Mouse (Mus musculus): Measurements from ENCODE around the gene Trmo. TPM values are rescaled to one million over a fixed set of nuclear protein-coding genes. Genes with fewer than 3 reads are reported as not detected.

Gene Trmo
- polyA plus RNA-seq, 1 experiment from 2014 or later, result 10.0 TPM

GRCm38 (mm10) chr4:46367487-46367959 is 21.7 kb downstream of the Trmo start:
- Histone ChIP-seq H3K9ac (no peak overlapping the region), H3K4me3 (no peak overlapping the region), H3K27ac (no peak overlapping the region), H3K9me3 (no peaks in the 10 kb centered on the region), H3K36me3 (no peaks in the 10 kb centered on the region), H3K27me3 (peaks cover 55% of the 10 kb centered on the region), H3K4me1 (replicated peaks) (peaks cover 10% of the 10 kb centered on the region; the same call in 1 of the 2 replicates), H3K4me2 (peak overlapping the region; percentile 2; the same call in 1 of the 2 replicates)
- WGBS, result 20% methylated on average over 12 of the region's 12 CpGs
- ATAC-seq (ENCODE audit: low FRiP score), result no peak

GRCm38 (mm10) chr4:46364360-46364759 is 24.9 kb downstream of the Trmo start:
- no peak overlapping the region for H3K27ac ChIP-seq
- 88% methylated on average over 2 of the region's 2 CpGs for WGBS
- no peak overlapping the region for H3K4me3 ChIP-seq
- no peak overlapping the region for H3K4me2 ChIP-seq
- H3K4me1 ChIP-seq (replicated peaks), result peaks cover 7% of the 10 kb centered on the region; the same call in 1 of the 2 replicates
- H3K9me3 ChIP-seq, result no peaks in the 10 kb centered on the region
- H3K9ac ChIP-seq, result no peak overlapping the region
- peaks cover 38% of the 10 kb centered on the region for H3K27me3 ChIP-seq
- no peak for ATAC-seq (ENCODE audit: low FRiP score)
- no peaks in the 10 kb centered on the region for H3K36me3 ChIP-seq

- Histone ChIP-seq H3K27me3 (peaks cover 38% of the 10 kb centered on the region), H3K4me2 (no peak overlapping the region), H3K9me3 (no peaks in the 10 kb centered on the region), H3K27ac (no peak overlapping the region), H3K9ac (no peak overlapping the region), H3K36me3 (no peaks in the 10 kb centered on the region), H3K4me1 (replicated peaks) (no peaks in the 10 kb centered on the region), H3K4me3 (no peak overlapping the region)
- WGBS, result 78% methylated on average over 5 of the region's 5 CpGs
- no peak for ATAC-seq (ENCODE audit: low FRiP score)
Measured at GRCm38 (mm10) chr4:46361258-46361657, 28.0 kb downstream of the Trmo start.

- Histone ChIP-seq H3K9me3 (no peaks in the 10 kb centered on the region), H3K4me1 (replicated peaks) (no peaks in the 10 kb centered on the region), H3K4me2 (no peak overlapping the region), H3K27ac (no peak overlapping the region), H3K4me3 (no peak overlapping the region), H3K27me3 (peaks cover 44% of the 10 kb centered on the region), H3K36me3 (no peaks in the 10 kb centered on the region), H3K9ac (no peak overlapping the region)
- no peak for ATAC-seq (ENCODE audit: low FRiP score)
- whole genome bisulfite sequencing, result 78% methylated on average over 12 of the region's 12 CpGs
Measured at GRCm38 (mm10) chr4:46359539-46360253, 29.5 kb downstream of the Trmo start.

- H3K9me3 ChIP-seq, result no peaks in the 10 kb centered on the region
- no peak overlapping the region for H3K4me2 ChIP-seq
Measured at GRCm38 (mm10) chr4:46356351-46357133, 32.7 kb downstream of the Trmo start.

GRCm38 (mm10) chr4:46353045-46353444 is 36.2 kb downstream of the Trmo start:
- ATAC-seq (ENCODE audit: low FRiP score), result no peak
- Histone ChIP-seq H3K4me2 (no peak overlapping the region), H3K27me3 (peaks cover 94% of the 10 kb centered on the region), H3K36me3 (no peaks in the 10 kb centered on the region), H3K27ac (no peak overlapping the region), H3K4me1 (replicated peaks) (0 out of 2 replicates have a peak, but pooled peaks cover 6% of the 10 kb centered on the region), H3K9ac (no peak overlapping the region), H3K9me3 (no peaks in the 10 kb centered on the region), H3K4me3 (no peak overlapping the region)
- WGBS, result 7% methylated on average over 10 of the region's 10 CpGs

More at GRCm38 (mm10) chr4:46356351-46357133, 32.7 kb downstream of the Trmo start:
- Histone ChIP-seq H3K4me1 (replicated peaks) (0 out of 2 replicates have a peak, but pooled peaks cover 6% of the 10 kb centered on the region), H3K36me3 (no peaks in the 10 kb centered on the region), H3K4me3 (no peak overlapping the region), H3K27ac (no peak overlapping the region), H3K9ac (no peak overlapping the region), H3K27me3 (peaks cover 72% of the 10 kb centered on the region)
- no peak for ATAC-seq (ENCODE audit: low FRiP score)
- WGBS, result 54% methylated on average over 12 of the region's 12 CpGs

- H3K36me3 ChIP-seq, result no peaks in the 10 kb centered on the region
- H3K4me2 ChIP-seq, result no peak overlapping the region
- H3K9ac ChIP-seq, result no peak overlapping the region
- H3K4me1 ChIP-seq (replicated peaks), result peaks cover 8% of the 10 kb centered on the region
- H3K9me3 ChIP-seq, result no peaks in the 10 kb centered on the region
- no peak overlapping the region for H3K27ac ChIP-seq
- WGBS, result 40% methylated on average over 5 of the region's 5 CpGs
- no peak overlapping the region for H3K4me3 ChIP-seq
- peaks cover 96% of the 10 kb centered on the region for H3K27me3 ChIP-seq
- no peak for ATAC-seq (ENCODE audit: low FRiP score)
Measured at GRCm38 (mm10) chr4:46349530-46349929, 39.7 kb downstream of the Trmo start.

GRCm38 (mm10) chr4:46348897-46349296 is 40.3 kb downstream of the Trmo start:
- Histone ChIP-seq H3K27ac (no peak overlapping the region), H3K4me3 (no peak overlapping the region), H3K27me3 (peaks cover 99% of the 10 kb centered on the region), H3K4me1 (replicated peaks) (peaks cover 14% of the 10 kb centered on the region), H3K36me3 (no peaks in the 10 kb centered on the region), H3K9me3 (no peaks in the 10 kb centered on the region), H3K4me2 (no peak overlapping the region), H3K9ac (no peak overlapping the region)
- ATAC-seq (ENCODE audit: low FRiP score), result no peak
- WGBS, result 16% methylated on average over 9 of the region's 9 CpGs

GRCm38 (mm10) chr4:46347580-46348515 is 41.4 kb downstream of the Trmo start:
- Histone ChIP-seq H3K36me3 (no peaks in the 10 kb centered on the region), H3K4me1 (replicated peaks) (peaks cover 15% of the 10 kb centered on the region), H3K9ac (no peak overlapping the region), H3K9me3 (no peaks in the 10 kb centered on the region), H3K27me3 (peaks cover 99% of the 10 kb centered on the region), H3K4me2 (no peak overlapping the region), H3K27ac (no peak overlapping the region), H3K4me3 (no peak overlapping the region)
- no peak for ATAC-seq (ENCODE audit: low FRiP score)
- WGBS, result 3% methylated on average over 41 of the region's 41 CpGs

- Histone ChIP-seq H3K4me2 (no peak overlapping the region), H3K9me3 (no peaks in the 10 kb centered on the region), H3K9ac (no peak overlapping the region), H3K27ac (no peak overlapping the region), H3K27me3 (peaks cover 99% of the 10 kb centered on the region), H3K36me3 (no peaks in the 10 kb centered on the region), H3K4me3 (no peak overlapping the region), H3K4me1 (replicated peaks) (peaks cover 22% of the 10 kb centered on the region)
- WGBS, result 10% methylated on average over 4 of the region's 4 CpGs
- ATAC-seq (ENCODE audit: low FRiP score), result no peak
Measured at GRCm38 (mm10) chr4:46347141-46347540, 42.1 kb downstream of the Trmo start.

- Histone ChIP-seq H3K4me1 (replicated peaks) (peaks cover 22% of the 10 kb centered on the region), H3K4me2 (no peak overlapping the region), H3K9ac (no peak overlapping the region), H3K36me3 (no peaks in the 10 kb centered on the region), H3K27me3 (peaks cover 99% of the 10 kb centered on the region), H3K9me3 (no peaks in the 10 kb centered on the region), H3K27ac (no peak overlapping the region), H3K4me3 (no peak overlapping the region)
- WGBS, result 26% methylated on average over 6 of the region's 6 CpGs
- no peak for ATAC-seq (ENCODE audit: low FRiP score)
Measured at GRCm38 (mm10) chr4:46346221-46346620, 43.0 kb downstream of the Trmo start.

GRCm38 (mm10) chr4:46345773-46346100 is 43.5 kb downstream of the Trmo start:
- H3K4me2 ChIP-seq, result no peak overlapping the region
- H3K4me3 ChIP-seq, result no peak overlapping the region
- no peak for ATAC-seq (ENCODE audit: low FRiP score)
- H3K27ac ChIP-seq, result no peak overlapping the region
- no peaks in the 10 kb centered on the region for H3K9me3 ChIP-seq
- peaks cover 99% of the 10 kb centered on the region for H3K27me3 ChIP-seq
- no peak overlapping the region for H3K9ac ChIP-seq
- peaks cover 22% of the 10 kb centered on the region for H3K4me1 ChIP-seq (replicated peaks)
- 21% methylated on average over 3 of the region's 3 CpGs for WGBS
- no peaks in the 10 kb centered on the region for H3K36me3 ChIP-seq
